Mouse (Mus musculus) C2C12 (cell line): Measurements from ENCODE around the gene Plpp1. TPM values are rescaled to one million over a fixed set of nuclear protein-coding genes. Genes with fewer than 3 reads are reported as not detected.

ENCODE experiments used
- H3K27me3 ChIP-seq: one replicate; pipeline ENCODE4 v1.6.1; 2011; ENCODE audit not compliant: control insufficient read depth, insufficient read depth, insufficient read length
- H3K36me3 ChIP-seq: one replicate; pipeline ENCODE4 v1.6.1; 2011; ENCODE audit not compliant: control insufficient read depth, insufficient read depth
- H3K4me3 ChIP-seq: one replicate; pipeline ENCODE4 v1.5.1; 2011; ENCODE audit warnings: mild to moderate bottlenecking, control low read depth; ENCODE audit not compliant: poor library complexity, insufficient read depth, severe bottlenecking
- H3K79me2 ChIP-seq: one replicate; pipeline ENCODE4 v1.6.1; 2011; ENCODE audit not compliant: control insufficient read depth, insufficient read depth
- H3K79me3 ChIP-seq: one replicate; pipeline ENCODE4 v1.6.1; 2011; ENCODE audit warnings: low read depth, control low read depth
- H3ac ChIP-seq: one replicate; pipeline ENCODE3; 2011; ENCODE audit warnings: low read depth; ENCODE audit not compliant: control insufficient read depth, insufficient read length
- CEBPB ChIP-seq: IDR thresholded peaks from one replicate; pipeline ENCODE4 v1.6.1; 2011; ENCODE audit warnings: low read depth, mild to moderate bottlenecking, control low read depth, moderate library complexity
- CTCF ChIP-seq: IDR thresholded peaks from one replicate; pipeline ENCODE4 v1.5.1; 2011; ENCODE audit not compliant: control insufficient read depth, insufficient read depth, insufficient read length
- FOSL1 ChIP-seq: IDR thresholded peaks from one replicate; pipeline ENCODE4 v1.8.0; 2011; ENCODE audit warnings: mild to moderate bottlenecking, low read length; ENCODE audit not compliant: poor library complexity, insufficient read depth, severe bottlenecking
- MAX ChIP-seq: IDR thresholded peaks from one replicate; pipeline ENCODE4 v1.6.1; 2011; ENCODE audit warnings: mild to moderate bottlenecking, control low read depth
- MYOD1 ChIP-seq: IDR thresholded peaks from one replicate; pipeline ENCODE4 v1.6.1; 2011; ENCODE audit warnings: low read depth; ENCODE audit not compliant: control insufficient read depth, insufficient read length
- MYOG ChIP-seq: IDR thresholded peaks from one replicate; pipeline ENCODE4 v1.6.1; 2011; ENCODE audit not compliant: control insufficient read depth, insufficient read length; ENCODE audit errors: extremely low read depth
- USF1 ChIP-seq: IDR thresholded peaks from one replicate; pipeline ENCODE4 v1.6.1; 2011; ENCODE audit warnings: low read depth, mild to moderate bottlenecking, control low read depth, moderate library complexity
- polyA plus RNA-seq: library from polyadenylated mRNA; unstranded; fragments of >200 nt; fragmentation: generic; extraction: Trizol; gene quantifications from one replicate; pipeline ENCODE4 v1.2.1, GENCODE M21; 2012; ENCODE audit warnings: missing spikeins

Plpp1 gene
- polyA plus RNA-seq, 1 experiment = 29.1 TPM

GRCm38 (mm10) chr13:112805529-112805928 lies 4.9 kb downstream of the Plpp1 start:
- Histone ChIP-seq H3K4me3 (no peak overlapping the region), H3K79me2 (peaks cover 18% of the 10 kb centered on the region), H3K79me3 (peaks cover 2% of the 10 kb centered on the region), H3K27me3 (no peaks in the 10 kb centered on the region), H3ac (no peak overlapping the region), H3K36me3 (peaks cover 25% of the 10 kb centered on the region)
- TF ChIP-seq MYOD1 = no peak
- TF ChIP-seq MAX = no peak
- no peak for TF ChIP-seq FOSL1
- no peak for TF ChIP-seq USF1
- TF ChIP-seq CEBPB = no peak
- no peak for TF ChIP-seq MYOG
- no peak for TF ChIP-seq CTCF

GRCm38 (mm10) chr13:112807936-112808667 lies 7.5 kb downstream of the Plpp1 start:
- Histone ChIP-seq H3K79me3 (peaks cover under 1% of the 10 kb centered on the region), H3K27me3 (no peaks in the 10 kb centered on the region), H3K79me2 (peaks cover 5% of the 10 kb centered on the region), H3ac (no peak overlapping the region), H3K4me3 (no peak overlapping the region), H3K36me3 (peaks cover 25% of the 10 kb centered on the region)
- no peak for TF ChIP-seq FOSL1
- TF ChIP-seq MAX = no peak
- no peak for TF ChIP-seq USF1
- TF ChIP-seq MYOD1 = no peak
- no peak for TF ChIP-seq CTCF
- no peak for TF ChIP-seq CEBPB
- TF ChIP-seq MYOG = no peak

GRCm38 (mm10) chr13:112809504-112810247 lies 9.1 kb downstream of the Plpp1 start:
- TF ChIP-seq MYOG (no peak), CEBPB (no peak), FOSL1 (no peak), USF1 (no peak), MYOD1 (no peak)
- Histone ChIP-seq H3K79me2 (no peaks in the 10 kb centered on the region), H3K27me3 (no peaks in the 10 kb centered on the region), H3ac (no peak overlapping the region), H3K79me3 (no peaks in the 10 kb centered on the region), H3K4me3 (no peak overlapping the region), H3K36me3 (peaks cover 25% of the 10 kb centered on the region)

- TF ChIP-seq FOSL1 (no peak), CEBPB (no peak), CTCF (no peak), USF1 (no peak), MYOG (no peak), MYOD1 (no peak), MAX (no peak)
- peaks cover 25% of the 10 kb centered on the region for H3K36me3 ChIP-seq
- H3K27me3 ChIP-seq = no peaks in the 10 kb centered on the region
Observed at GRCm38 (mm10) chr13:112810248-112810645, 9.7 kb downstream of the Plpp1 start.

GRCm38 (mm10) chr13:112810751-112811150 lies 10.2 kb downstream of the Plpp1 start:
- no peaks in the 10 kb centered on the region for H3K27me3 ChIP-seq

More at GRCm38 (mm10) chr13:112810248-112810645, 9.7 kb downstream of the Plpp1 start:
- Histone ChIP-seq H3ac (no peak overlapping the region), H3K4me3 (no peak overlapping the region), H3K79me3 (no peaks in the 10 kb centered on the region), H3K79me2 (no peaks in the 10 kb centered on the region)

GRCm38 (mm10) chr13:112811708-112812403 lies 11.3 kb downstream of the Plpp1 start:
- Histone ChIP-seq H3ac (no peak overlapping the region), H3K4me3 (no peak overlapping the region), H3K36me3 (peaks cover 10% of the 10 kb centered on the region), H3K79me3 (no peaks in the 10 kb centered on the region), H3K79me2 (no peaks in the 10 kb centered on the region), H3K27me3 (no peaks in the 10 kb centered on the region)
- TF ChIP-seq MYOD1 = no peak
- TF ChIP-seq USF1 = no peak
- TF ChIP-seq MAX = no peak
- TF ChIP-seq CEBPB = no peak
- TF ChIP-seq MYOG = no peak
- TF ChIP-seq FOSL1 = no peak
- TF ChIP-seq CTCF = no peak

More at GRCm38 (mm10) chr13:112810751-112811150, 10.2 kb downstream of the Plpp1 start:
- H3K4me3 ChIP-seq = no peak overlapping the region
- TF ChIP-seq FOSL1 = no peak
- TF ChIP-seq CTCF = no peak
- no peaks in the 10 kb centered on the region for H3K79me3 ChIP-seq
- H3K36me3 ChIP-seq = peaks cover 20% of the 10 kb centered on the region
- H3K79me2 ChIP-seq = no peaks in the 10 kb centered on the region
- H3ac ChIP-seq = no peak overlapping the region
